Mouse (Mus musculus) heart, embryonic 14.5 days (tissue): ENCODE data around the gene Pptc7. TPM values are rescaled to one million over a fixed set of nuclear protein-coding genes. Genes with fewer than 3 reads are reported as not detected.

Source experiments
- ATAC-seq: fragments of 200-750 bp; cut with Nextera tagmentation; 2 replicates; pipeline ENCODE4 v1.8.0; 2017; ENCODE audit warnings: low read depth, moderate TSS enrichment; ENCODE audit not compliant: insufficient number of reproducible peaks, insufficient read depth, low FRiP score
- H3K27ac ChIP-seq, 2 experiments: fragments of 200-500 bp in 1 of 2; fragments of 300-500 bp in 1 of 2; sonication (generic) in 1 of 2; replicated peaks in 1 of 2; 2 replicates each; pipeline ENCODE4 v1.5.1; 2012 to 2014; ENCODE audit warnings: low read depth in 2 of 2, low read length in 2 of 2, control low read depth in 1 of 2, mild to moderate bottlenecking in 1 of 2, mixed read lengths in 1 of 2; ENCODE audit not compliant: control insufficient read depth in 1 of 2, insufficient read depth in 1 of 2
- H3K27me3 ChIP-seq: fragments of 300-500 bp; sonication (generic); 2 replicates; pipeline ENCODE4 v1.6.1; 2014; ENCODE audit warnings: mild to moderate bottlenecking, low read length, control low read depth; ENCODE audit not compliant: control insufficient read depth, insufficient read depth
- H3K36me3 ChIP-seq: fragments of 300-500 bp; sonication (generic); 2 replicates; pipeline ENCODE4 v1.6.1; 2014; ENCODE audit warnings: mild to moderate bottlenecking, control low read depth, low read length, mixed read lengths; ENCODE audit not compliant: control insufficient read depth, insufficient read depth
- H3K4me1 ChIP-seq, 2 experiments: fragments of 200-500 bp in 1 of 2; fragments of 300-500 bp in 1 of 2; sonication (generic) in 1 of 2; 2 replicates each; pipeline ENCODE4 v1.6.1; 2012 to 2014; ENCODE audit warnings: low read length in 2 of 2, control low read depth in 1 of 2, mixed read lengths in 1 of 2; ENCODE audit not compliant: control insufficient read depth in 2 of 2, insufficient read depth in 2 of 2
- H3K4me2 ChIP-seq: fragments of 300-500 bp; sonication (generic); 2 replicates; pipeline ENCODE4 v1.6.1; 2014; ENCODE audit warnings: mild to moderate bottlenecking, low read length
- H3K4me3 ChIP-seq, 2 experiments: fragments of 200-500 bp in 1 of 2; fragments of 300-500 bp in 1 of 2; sonication (generic) in 1 of 2; 2 replicates each; pipeline ENCODE4 v1.5.1; 2012 to 2014; ENCODE audit warnings: low read length in 2 of 2, mild to moderate bottlenecking in 2 of 2, control low read depth in 1 of 2, low read depth in 1 of 2, moderate library complexity in 1 of 2; ENCODE audit not compliant: control insufficient read depth in 1 of 2, insufficient read depth in 1 of 2
- H3K9ac ChIP-seq: fragments of 300-500 bp; sonication (generic); 2 replicates; pipeline ENCODE4 v1.6.1; 2014; ENCODE audit warnings: mild to moderate bottlenecking, low read length
- H3K9me3 ChIP-seq: fragments of 300-500 bp; sonication (generic); 2 replicates; pipeline ENCODE4 v1.6.1; 2016; ENCODE audit warnings: low read length, control low read depth; ENCODE audit not compliant: control insufficient read depth
- WGBS: fragments of 180-500 bp; shearing (Covaris S2); extraction: QIAGEN DNeasy Blood & Tissue Kit; methylation state at CpG from one replicate; pipeline ENCODE4 v1.1.7; 2014; 5-methylcytosine and 5-hydroxymethylcytosine counted together
- polyA plus RNA-seq: library from polyadenylated mRNA; unstranded; fragments of >200 nt; fragmentation: Nextera tagmentation; extraction: Ambion mirVana; gene quantifications from 2 replicates; pipeline ENCODE4 v1.2.1, GENCODE M21; 2014

Pptc7 gene
- polyA plus RNA-seq, 1 experiment from 2014 or later = 16.3 TPM

DNA sequence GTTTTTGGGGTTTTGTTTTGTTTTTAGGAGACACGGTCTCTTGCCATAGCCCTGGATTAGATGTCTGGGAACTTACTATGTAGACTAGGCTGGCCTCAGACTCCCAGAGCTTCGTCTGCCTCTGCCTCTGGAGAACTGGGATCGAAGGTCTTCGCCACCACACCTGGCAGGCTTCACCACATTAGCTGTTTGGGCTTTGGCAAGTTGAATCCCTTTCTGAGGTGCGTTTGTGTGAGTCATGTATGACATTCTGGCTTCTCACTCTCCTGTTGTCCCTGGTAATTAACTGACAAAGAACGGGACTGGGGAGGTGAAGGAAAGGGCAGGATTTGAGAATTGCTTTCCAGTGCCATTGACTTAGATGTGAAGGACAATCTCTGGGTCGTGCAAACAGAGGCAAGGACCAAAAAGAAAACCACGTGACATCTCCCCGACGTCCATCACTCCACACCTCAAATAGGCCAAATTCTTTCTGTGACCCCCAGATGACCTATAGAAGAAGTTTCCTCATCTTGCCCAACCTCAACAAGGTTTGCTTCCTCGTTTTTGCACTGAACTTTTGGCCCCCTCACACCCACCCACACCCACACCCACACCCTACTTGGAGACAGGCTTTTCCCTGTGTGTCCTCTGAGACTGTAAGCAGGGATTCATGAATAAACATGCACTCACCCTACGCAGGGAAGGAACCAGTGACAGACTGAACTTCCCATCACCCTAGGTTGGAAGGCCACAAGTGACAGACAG is 15.1 kb upstream of the Pptc7 start:
- Histone ChIP-seq H3K9me3 (no peaks in the 10 kb centered on the region), H3K4me1 (peaks cover 0 to 2% of the 10 kb centered on the region in 2 experiments; a peak in 1 of 4 replicates), H3K27me3 (no peaks in the 10 kb centered on the region), H3K9ac (no peak overlapping the region), H3K36me3 (no peaks in the 10 kb centered on the region), H3K4me2 (no peak overlapping the region), H3K4me3 (no peak overlapping the region), H3K27ac (no peak overlapping the region)
- WGBS = 47% methylated on average over 12 of the region's 12 CpGs
- ATAC-seq = no peak

DNA sequence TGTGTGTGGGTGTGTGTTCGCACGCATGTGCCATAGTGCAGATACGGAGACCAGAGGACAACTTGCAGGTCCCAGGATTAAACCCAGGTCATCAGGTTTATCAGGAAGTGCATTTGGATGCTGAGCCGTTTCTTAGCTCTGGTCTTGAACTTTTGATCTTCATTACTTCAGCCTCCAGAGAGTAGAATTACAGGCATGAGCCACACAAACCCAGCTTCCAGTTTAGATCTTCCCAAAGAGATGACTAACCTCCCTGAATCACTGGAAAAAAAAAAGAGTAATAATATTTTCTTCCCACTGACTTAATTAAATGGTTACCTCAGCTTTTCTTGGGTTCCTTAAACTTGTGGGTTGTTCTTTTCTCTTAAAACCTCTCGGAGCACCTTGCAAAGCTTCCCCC is 11.3 kb upstream of the Pptc7 start:
- Histone ChIP-seq H3K36me3 (no peaks in the 10 kb centered on the region), H3K4me1 (no peaks in the 10 kb centered on the region), H3K27ac (no peak overlapping the region), H3K4me2 (no peak overlapping the region), H3K9ac (no peak overlapping the region), H3K27me3 (no peaks in the 10 kb centered on the region), H3K9me3 (no peaks in the 10 kb centered on the region), H3K4me3 (no peak overlapping the region)
- WGBS = 78% methylated on average over 5 of the region's 5 CpGs
- no peak for ATAC-seq

DNA sequence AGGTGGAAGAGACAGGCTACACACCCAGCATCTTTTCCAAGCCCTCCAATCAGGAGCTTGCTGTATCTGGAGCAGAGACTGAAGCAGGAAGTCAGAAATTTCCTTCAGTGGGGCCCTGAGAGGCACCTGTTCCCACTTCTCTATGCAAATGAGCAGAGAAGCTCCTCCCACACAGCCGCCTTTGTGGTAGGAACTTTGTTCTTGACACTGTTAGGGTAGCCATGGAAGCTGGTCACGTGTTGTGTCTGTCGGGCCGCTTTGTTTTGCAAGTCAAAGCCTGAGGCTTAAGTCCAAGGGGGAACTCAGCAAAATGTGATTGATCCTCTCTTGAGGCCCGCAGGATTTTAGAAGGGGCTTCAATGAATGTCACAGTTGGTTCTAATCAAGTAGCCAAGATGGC is 9.4 kb upstream of the Pptc7 start:
- Histone ChIP-seq H3K9me3 (no peaks in the 10 kb centered on the region), H3K36me3 (no peaks in the 10 kb centered on the region), H3K4me2 (no peak overlapping the region), H3K4me3 (no peak overlapping the region), H3K4me1 (no peaks in the 10 kb centered on the region), H3K27ac (no peak overlapping the region), H3K27me3 (no peaks in the 10 kb centered on the region), H3K9ac (no peak overlapping the region)
- ATAC-seq = no peak
- 40% methylated on average over 5 of the region's 5 CpGs for WGBS

DNA sequence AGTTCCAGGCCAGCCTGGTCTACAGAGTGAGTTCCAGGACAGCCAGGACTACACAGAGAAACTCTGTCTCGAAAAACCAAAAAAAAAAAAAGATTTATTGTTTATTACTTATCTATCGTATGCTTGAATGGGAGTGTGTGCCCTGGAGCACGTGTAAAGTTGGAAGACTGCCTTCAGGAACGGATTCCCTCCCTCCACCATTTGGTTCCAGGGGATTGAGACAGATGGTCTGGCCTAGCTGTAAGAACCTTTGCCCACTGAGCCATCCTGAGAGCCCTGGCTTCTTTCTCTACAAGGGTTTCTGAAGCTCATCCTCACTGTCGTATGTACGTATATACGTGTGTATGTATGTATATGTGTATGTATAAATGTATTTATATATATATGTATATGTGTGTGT is 5.2 kb upstream of the Pptc7 start:
- Histone ChIP-seq H3K4me2 (no peak overlapping the region), H3K9me3 (no peaks in the 10 kb centered on the region), H3K27me3 (no peaks in the 10 kb centered on the region), H3K36me3 (no peaks in the 10 kb centered on the region), H3K4me3 (no peak overlapping the region), H3K27ac (no peak overlapping the region), H3K4me1 (peaks cover 12 to 18% of the 10 kb centered on the region in 2 experiments), H3K9ac (no peak overlapping the region)
- WGBS = 83% methylated on average over 7 of the region's 7 CpGs
- ATAC-seq = no peak

DNA sequence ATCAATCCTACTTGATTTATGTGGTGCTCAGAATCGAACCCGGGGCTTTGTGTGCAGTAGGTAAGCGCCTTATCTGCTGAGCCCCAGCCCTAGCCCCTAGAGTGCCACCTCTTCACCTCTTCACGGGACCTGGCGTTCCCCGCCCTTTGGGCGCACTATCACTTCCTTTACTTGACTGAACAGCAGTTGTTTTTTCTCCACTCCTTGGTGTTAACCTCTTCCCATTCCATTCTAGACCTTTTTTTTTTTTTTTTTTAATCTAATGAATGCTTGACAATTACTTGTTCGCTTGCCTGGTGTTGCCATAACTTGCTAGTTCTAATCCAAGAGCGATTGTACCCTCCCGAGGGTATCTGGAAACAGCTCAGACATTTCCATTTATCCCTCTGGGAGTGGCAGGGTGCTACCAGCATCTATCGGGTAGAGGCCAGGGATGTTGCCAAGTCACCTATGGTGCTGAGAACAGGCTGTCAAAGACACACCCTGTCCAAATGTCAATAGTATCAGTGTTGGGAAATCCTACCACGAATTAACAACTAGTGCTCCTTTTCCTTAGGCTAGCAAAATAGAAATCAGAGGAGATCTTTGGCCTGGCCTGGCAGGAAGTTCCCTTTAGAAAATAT is 4.3 kb upstream of the Pptc7 start:
- Histone ChIP-seq H3K9ac (no peak overlapping the region), H3K4me3 (no peak overlapping the region), H3K4me2 (no peak overlapping the region), H3K27ac (no peak overlapping the region), H3K27me3 (no peaks in the 10 kb centered on the region), H3K36me3 (no peaks in the 10 kb centered on the region), H3K4me1 (peaks cover 12 to 18% of the 10 kb centered on the region in 2 experiments), H3K9me3 (no peaks in the 10 kb centered on the region)
- no peak for ATAC-seq
- 66% methylated on average over 12 of the region's 12 CpGs for WGBS

DNA sequence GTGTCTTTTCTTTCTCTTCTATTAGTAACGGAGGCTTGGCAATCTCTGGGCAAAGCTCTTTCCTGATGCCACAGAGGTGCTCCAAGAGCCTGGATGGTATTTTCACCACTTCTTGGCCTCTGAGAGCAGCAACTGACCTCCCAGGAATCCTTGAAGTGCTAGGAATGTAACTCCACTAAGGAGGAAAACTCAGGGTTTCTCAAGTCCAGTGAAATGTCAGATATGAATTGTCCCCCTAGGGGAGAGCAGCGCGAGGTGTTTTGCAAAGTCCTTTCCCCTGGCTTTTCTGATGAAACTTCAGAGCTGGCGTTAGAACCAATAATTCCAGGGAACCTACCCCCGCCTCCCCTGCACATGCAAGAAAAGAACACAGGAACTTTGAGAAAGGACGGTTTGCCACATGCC is 3.7 kb upstream of the Pptc7 start:
- H3K9ac ChIP-seq = peak overlapping the region; percentile 22; the same call in 1 of the 2 replicates
- peak overlapping the region in 1 of 2 experiments; percentile 30; a peak in 2 of 4 replicates for H3K27ac ChIP-seq
- 17% methylated on average over 6 of the region's 6 CpGs for WGBS

DNA sequence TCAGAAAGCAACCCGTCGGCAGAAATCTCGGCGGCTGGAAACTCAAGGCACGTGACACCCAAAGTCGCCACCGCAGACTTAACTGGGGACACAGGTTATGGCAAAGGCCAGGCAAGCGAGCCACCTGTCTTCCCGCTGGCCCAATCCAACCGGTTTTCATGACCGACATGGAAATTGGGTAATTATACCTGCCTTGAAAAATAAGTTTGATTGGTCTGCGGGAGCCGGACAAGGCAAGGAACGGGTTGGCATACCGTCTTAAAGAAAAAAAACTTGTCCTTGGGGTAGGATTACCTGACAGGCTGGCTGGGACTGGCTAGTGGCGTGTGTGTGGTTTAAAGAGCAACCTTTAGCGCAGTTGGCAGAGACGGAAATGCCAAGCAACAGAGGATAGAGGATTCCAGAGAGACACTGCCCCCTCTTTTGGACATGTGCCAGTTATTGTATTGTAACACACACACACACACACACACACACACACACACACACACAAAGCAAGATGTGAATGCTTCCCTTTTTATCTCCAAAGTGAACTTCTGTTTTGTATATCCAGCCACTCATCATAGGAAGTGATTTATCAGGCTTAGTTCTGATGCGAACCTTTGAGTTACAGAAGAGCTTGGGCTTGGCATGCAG is 3.2 kb upstream of the Pptc7 start:
- 21% methylated on average over 19 of the region's 19 CpGs for WGBS
- H3K9ac ChIP-seq = peak overlapping the region; percentile 22; the same call in 1 of the 2 replicates
- no peaks in the 10 kb centered on the region for H3K27me3 ChIP-seq
- H3K4me1 ChIP-seq = peaks cover 12 to 26% of the 10 kb centered on the region in 2 experiments
- no peak for ATAC-seq
- H3K9me3 ChIP-seq = no peaks in the 10 kb centered on the region
- H3K27ac ChIP-seq = peak overlapping the region in 1 of 2 experiments; percentile 30; a peak in 1 of 4 replicates
- no peaks in the 10 kb centered on the region for H3K36me3 ChIP-seq
- peak overlapping the region in 1 of 2 experiments; percentile 8; a peak in 1 of 4 replicates for H3K4me3 ChIP-seq
- H3K4me2 ChIP-seq = peak overlapping the region; percentile 55

More for the DNA sequence above, 3.7 kb upstream of the Pptc7 start:
- H3K9me3 ChIP-seq = no peaks in the 10 kb centered on the region
- H3K27me3 ChIP-seq = no peaks in the 10 kb centered on the region
- H3K4me1 ChIP-seq = peaks cover 12 to 21% of the 10 kb centered on the region in 2 experiments
- peak overlapping the region; percentile 55 for H3K4me2 ChIP-seq
- no peaks in the 10 kb centered on the region for H3K36me3 ChIP-seq
- H3K4me3 ChIP-seq = 0 out of 4 replicates have a peak overlapping the region, but pooled peaks of 1 of the 2 experiments have one; percentile 8
- ATAC-seq = no peak
